Mouse (Mus musculus) forebrain, embryonic 11.5 days (tissue): ENCODE data around the gene Emsy. TPM values are rescaled to one million over a fixed set of nuclear protein-coding genes. Genes with fewer than 3 reads are reported as not detected.

Experiments
- ATAC-seq: fragments of 200-750 bp; cut with Nextera tagmentation; replicated peaks from 2 replicates; pipeline ENCODE4 v1.8.0; 2017; ENCODE audit warnings: moderate TSS enrichment; ENCODE audit not compliant: low FRiP score
- DNase-seq: peaks from one replicate; pipeline ENCODE4 v3.0.0-alpha.2; 2017; ENCODE audit warnings: low spot score
- H3K27ac ChIP-seq: fragments of 300-500 bp; sonication (generic); 2 replicates; pipeline ENCODE4 v1.5.1; 2014; ENCODE audit warnings: low read depth, low read length
- H3K27me3 ChIP-seq: fragments of 300-500 bp; sonication (generic); 2 replicates; pipeline ENCODE4 v1.6.1; 2014; ENCODE audit warnings: mild to moderate bottlenecking, low read length, mixed read lengths; ENCODE audit not compliant: control insufficient read depth, insufficient read depth
- H3K36me3 ChIP-seq: fragments of 300-500 bp; sonication (generic); 2 replicates; pipeline ENCODE4 v1.6.1; 2014; ENCODE audit warnings: mild to moderate bottlenecking, low read length, moderate library complexity, mixed read lengths; ENCODE audit not compliant: control insufficient read depth, insufficient read depth
- H3K4me1 ChIP-seq: fragments of 300-500 bp; sonication (generic); replicated peaks from 2 replicates; pipeline ENCODE4 v1.6.1; 2014; ENCODE audit warnings: low read length, mixed read lengths; ENCODE audit not compliant: control insufficient read depth, insufficient read depth
- H3K4me2 ChIP-seq: fragments of 300-500 bp; sonication (generic); 2 replicates; pipeline ENCODE4 v1.6.1; 2014; ENCODE audit warnings: low read depth, mild to moderate bottlenecking, low read length, moderate library complexity, mixed read lengths; ENCODE audit not compliant: severe bottlenecking
- H3K4me3 ChIP-seq: fragments of 300-500 bp; sonication (generic); 2 replicates; pipeline ENCODE4 v1.5.1; 2014; ENCODE audit warnings: low read depth, low read length
- H3K9ac ChIP-seq: fragments of 300-500 bp; sonication (generic); 2 replicates; pipeline ENCODE4 v1.6.1; 2014; ENCODE audit warnings: low read length
- H3K9me3 ChIP-seq: fragments of 300-500 bp; sonication (generic); 2 replicates; pipeline ENCODE4 v1.6.1; 2016; ENCODE audit warnings: low read length, mixed read lengths; ENCODE audit not compliant: control insufficient read depth
- WGBS: fragments of 180-500 bp; shearing (Covaris S2); extraction: QIAGEN DNeasy Blood & Tissue Kit; methylation state at CpG from one replicate; pipeline ENCODE4 v1.1.7; 2014; 5-methylcytosine and 5-hydroxymethylcytosine counted together
- polyA plus RNA-seq: library from polyadenylated mRNA; unstranded; fragments of >200 nt; fragmentation: Nextera tagmentation; extraction: Ambion mirVana; gene quantifications from 2 replicates; pipeline ENCODE4 v1.2.1, GENCODE M21; 2014

Gene Emsy
- polyA plus RNA-seq, 1 experiment from 2014 or later, result 67.5 TPM

DNA sequence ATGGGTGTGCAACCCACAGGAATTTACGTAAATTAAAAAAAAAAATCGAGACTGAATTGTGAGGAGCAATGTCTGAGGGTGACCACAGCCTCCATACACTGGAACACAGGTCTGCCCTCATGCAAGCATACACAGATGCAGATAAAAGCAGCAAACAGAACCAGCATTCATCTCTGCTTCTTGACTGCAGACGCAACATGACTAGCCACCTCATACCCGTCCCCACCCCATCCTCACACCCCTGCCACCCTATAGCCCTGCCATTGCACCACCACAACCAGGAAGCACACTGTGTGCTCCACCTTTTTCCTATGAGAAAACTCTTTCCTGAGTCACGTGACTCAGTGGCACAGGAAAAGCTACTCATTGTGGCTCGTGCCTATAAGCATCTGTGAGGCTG, 76.9 kb downstream of the Emsy start:
- Histone ChIP-seq H3K27me3 (no peaks in the 10 kb centered on the region), H3K27ac (no peak overlapping the region), H3K4me3 (no peak overlapping the region), H3K36me3 (no peaks in the 10 kb centered on the region), H3K9me3 (no peaks in the 10 kb centered on the region), H3K4me1 (no peaks in the 10 kb centered on the region), H3K9ac (no peak overlapping the region), H3K4me2 (no peak overlapping the region)
- DNase-seq (no peak), ATAC-seq (no peak)
- WGBS, result 90% methylated on average over 6 of the region's 6 CpGs

DNA sequence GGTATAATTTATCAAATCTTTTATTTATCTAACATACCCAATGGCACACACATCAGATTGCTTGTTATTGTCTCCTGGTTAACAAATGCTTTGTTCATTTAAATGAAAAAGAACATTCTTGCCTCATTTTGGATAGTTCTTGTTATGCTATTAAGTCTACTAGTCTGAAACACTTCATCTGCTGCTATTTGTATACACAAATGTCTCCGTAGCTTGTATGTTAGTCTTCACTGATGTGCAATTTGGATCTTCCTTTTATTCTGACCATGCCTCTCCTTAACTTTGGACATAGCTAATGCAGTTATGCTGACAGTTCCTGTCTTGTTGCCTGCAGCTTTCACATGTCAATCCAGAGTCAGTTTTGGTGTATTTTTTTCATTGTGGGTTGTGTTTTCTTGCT, 79.1 kb downstream of the Emsy start:
- DNase-seq, result no peak
- 91% methylated on average over 1 of the region's 1 CpGs for WGBS

DNA sequence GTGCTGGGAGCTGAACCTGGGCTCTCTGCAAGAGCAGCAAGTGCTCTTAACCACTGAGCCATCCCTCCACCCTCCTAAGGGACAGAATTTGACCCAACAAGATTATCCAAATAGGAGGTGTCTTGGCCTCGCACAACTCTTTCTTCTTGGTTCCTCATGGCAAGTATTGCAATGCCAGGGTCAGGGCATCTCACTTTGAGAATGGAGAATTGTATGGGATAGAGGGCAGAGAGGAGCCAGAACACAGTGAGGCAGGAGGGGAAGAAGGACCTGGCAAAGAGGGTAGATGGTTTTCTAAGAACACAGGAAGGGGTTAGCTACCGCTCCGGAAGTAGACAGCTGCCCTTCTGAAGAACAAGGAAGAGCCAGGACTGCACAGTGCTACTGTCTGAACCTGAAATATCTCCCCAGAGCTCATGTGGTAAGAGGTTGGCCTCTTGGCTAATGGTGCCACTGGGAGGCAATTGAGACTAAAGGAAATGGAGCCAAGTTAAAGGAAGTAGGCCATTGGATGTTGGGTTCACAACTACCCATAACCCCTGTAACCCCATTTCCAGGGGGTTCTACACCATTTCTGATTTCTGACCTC, 80.8 kb downstream of the Emsy start:
- no peak for ATAC-seq
- Histone ChIP-seq H3K27ac (no peak overlapping the region), H3K9ac (no peak overlapping the region), H3K36me3 (no peaks in the 10 kb centered on the region), H3K4me1 (no peaks in the 10 kb centered on the region), H3K4me3 (no peak overlapping the region), H3K4me2 (no peak overlapping the region), H3K9me3 (no peaks in the 10 kb centered on the region), H3K27me3 (no peaks in the 10 kb centered on the region)
- no peak for DNase-seq
- WGBS, result 91% methylated on average over 3 of the region's 3 CpGs

More for the DNA sequence above, 79.1 kb downstream of the Emsy start:
- no peaks in the 10 kb centered on the region for H3K4me1 ChIP-seq
- ATAC-seq, result no peak
- H3K9me3 ChIP-seq, result no peaks in the 10 kb centered on the region
- H3K27me3 ChIP-seq, result no peaks in the 10 kb centered on the region
- no peak overlapping the region for H3K4me2 ChIP-seq
- H3K27ac ChIP-seq, result no peak overlapping the region
- no peaks in the 10 kb centered on the region for H3K36me3 ChIP-seq
- H3K9ac ChIP-seq, result no peak overlapping the region
- H3K4me3 ChIP-seq, result no peak overlapping the region

DNA sequence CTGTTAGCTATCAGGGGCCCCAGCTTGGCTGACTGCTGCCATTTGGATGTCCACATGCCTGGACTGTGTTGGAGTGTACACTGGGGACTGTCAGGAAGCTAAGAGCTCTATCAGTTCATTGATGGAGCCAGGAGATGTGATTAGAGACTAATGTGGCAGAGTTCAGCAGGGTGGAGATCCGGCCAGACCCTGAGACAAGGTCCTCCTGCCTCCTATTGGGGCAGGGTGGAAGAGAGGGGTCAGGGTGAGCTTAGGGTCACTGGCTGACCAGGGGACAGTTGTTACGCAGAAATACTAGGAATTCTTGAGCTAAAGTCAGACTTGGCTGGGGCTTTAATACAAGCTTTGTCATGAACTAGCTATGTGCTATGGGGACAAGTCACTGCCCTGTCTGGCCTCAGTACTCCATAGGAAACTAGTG, 81.8 kb downstream of the Emsy start:
- DNase-seq, result no peak
- 72% methylated on average over 2 of the region's 2 CpGs for WGBS

DNA sequence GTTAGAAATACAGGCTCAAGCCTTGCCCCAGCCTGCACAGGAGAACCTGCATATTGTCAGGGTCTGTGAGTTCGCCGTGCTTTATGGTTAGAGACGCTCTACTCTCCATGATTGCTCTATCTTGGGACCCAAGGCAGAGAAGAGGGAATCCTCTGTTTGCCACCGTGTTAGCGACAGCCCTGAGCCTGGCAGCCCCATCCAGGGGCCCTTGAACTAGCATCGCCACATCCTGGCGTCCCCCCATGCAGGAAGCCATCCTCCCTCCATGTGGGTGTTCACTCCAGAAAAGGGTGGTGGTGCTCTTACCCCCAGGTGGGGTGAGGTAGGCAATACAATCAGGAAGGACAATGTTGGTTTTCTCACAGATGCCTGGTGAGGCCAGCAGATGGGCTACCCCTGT, 82.3 kb downstream of the Emsy start:
- Histone ChIP-seq H3K27ac (no peak overlapping the region), H3K36me3 (no peaks in the 10 kb centered on the region), H3K27me3 (no peaks in the 10 kb centered on the region), H3K9me3 (no peaks in the 10 kb centered on the region), H3K9ac (no peak overlapping the region), H3K4me2 (no peak overlapping the region), H3K4me1 (no peaks in the 10 kb centered on the region), H3K4me3 (no peak overlapping the region)
- DNase-seq (no peak), ATAC-seq (no peak)
- 95% methylated on average over 7 of the region's 7 CpGs for WGBS

More for the DNA sequence above, 81.8 kb downstream of the Emsy start:
- no peak for ATAC-seq
- no peaks in the 10 kb centered on the region for H3K9me3 ChIP-seq
- H3K27me3 ChIP-seq, result no peaks in the 10 kb centered on the region
- H3K4me2 ChIP-seq, result no peak overlapping the region
- H3K9ac ChIP-seq, result no peak overlapping the region
- H3K27ac ChIP-seq, result no peak overlapping the region
- H3K4me3 ChIP-seq, result no peak overlapping the region
- no peaks in the 10 kb centered on the region for H3K36me3 ChIP-seq
- no peaks in the 10 kb centered on the region for H3K4me1 ChIP-seq

DNA sequence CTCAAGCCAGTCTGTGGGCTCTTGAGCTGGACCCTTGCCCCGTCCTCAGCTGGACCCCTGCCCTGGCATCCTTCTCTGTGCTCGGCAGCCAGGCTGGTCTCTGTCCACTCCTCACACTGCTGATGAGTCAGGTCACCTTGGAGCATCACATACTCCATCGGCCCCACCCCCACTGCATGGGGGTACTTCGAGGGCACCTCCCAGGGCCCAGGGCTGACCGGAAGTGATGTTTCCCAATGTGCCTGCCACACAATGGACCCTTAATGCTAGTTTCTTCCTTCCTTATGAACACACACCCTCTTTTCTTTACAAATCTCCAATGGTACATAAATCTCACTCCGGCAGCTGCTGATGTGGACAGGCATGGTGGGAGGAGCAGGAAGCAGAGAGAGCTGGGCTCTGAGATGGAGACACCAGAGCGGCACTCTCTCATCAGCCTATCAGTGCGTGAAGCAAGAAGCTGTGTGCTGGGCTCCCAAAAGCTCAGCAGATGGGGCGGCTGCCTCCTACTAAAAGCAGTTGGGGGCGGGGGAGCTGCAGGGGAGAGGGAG, 83.3 kb downstream of the Emsy start:
- ATAC-seq (no peak), DNase-seq (no peak)
- 74% methylated on average over 10 of the region's 10 CpGs for WGBS
- no peaks in the 10 kb centered on the region for H3K4me1 ChIP-seq
- H3K4me2 ChIP-seq, result no peak overlapping the region
- H3K9me3 ChIP-seq, result no peaks in the 10 kb centered on the region
- H3K9ac ChIP-seq, result no peak overlapping the region
- H3K4me3 ChIP-seq, result no peak overlapping the region
- no peak overlapping the region for H3K27ac ChIP-seq
- H3K27me3 ChIP-seq, result no peaks in the 10 kb centered on the region
- no peaks in the 10 kb centered on the region for H3K36me3 ChIP-seq

DNA sequence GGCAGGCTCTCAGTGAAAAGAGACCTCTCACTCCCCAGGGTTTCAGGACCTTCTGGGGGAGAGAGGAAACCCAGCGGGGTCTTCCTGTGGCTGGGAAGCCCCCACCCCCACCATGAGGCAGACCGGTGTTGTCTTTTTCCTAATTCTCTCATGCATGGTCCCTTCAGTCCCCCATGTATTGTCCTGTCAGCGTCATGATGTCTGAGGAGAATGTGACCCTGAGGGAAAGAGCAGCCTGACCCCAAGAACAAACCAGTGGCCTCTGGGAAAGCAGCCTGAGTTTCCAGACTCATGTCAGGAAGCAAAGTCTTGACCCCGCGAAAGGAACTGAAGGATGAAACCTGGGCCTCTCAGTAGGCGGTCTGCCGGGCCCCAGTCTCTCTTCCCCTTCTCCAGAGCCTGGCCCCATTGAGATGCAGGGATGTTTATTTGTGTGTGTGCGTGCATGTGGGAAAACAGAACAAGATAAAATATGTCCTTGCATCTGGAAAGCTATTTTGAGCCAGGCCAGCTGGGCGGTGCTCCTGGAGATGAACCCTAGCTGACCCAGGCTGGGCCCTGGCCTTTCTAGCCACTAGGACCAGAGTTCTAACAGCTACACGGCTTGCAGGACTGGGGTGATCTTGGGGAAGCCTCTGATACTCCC, 84.2 kb downstream of the Emsy start:
- H3K9ac ChIP-seq, result no peak overlapping the region
- no peak overlapping the region for H3K4me2 ChIP-seq
- no peaks in the 10 kb centered on the region for H3K36me3 ChIP-seq
- ATAC-seq (no peak), DNase-seq (no peak)
- no peaks in the 10 kb centered on the region for H3K4me1 ChIP-seq
- H3K9me3 ChIP-seq, result no peaks in the 10 kb centered on the region
- H3K4me3 ChIP-seq, result no peak overlapping the region
- WGBS, result 46% methylated on average over 10 of the region's 10 CpGs
- no peak overlapping the region for H3K27ac ChIP-seq
- no peaks in the 10 kb centered on the region for H3K27me3 ChIP-seq

DNA sequence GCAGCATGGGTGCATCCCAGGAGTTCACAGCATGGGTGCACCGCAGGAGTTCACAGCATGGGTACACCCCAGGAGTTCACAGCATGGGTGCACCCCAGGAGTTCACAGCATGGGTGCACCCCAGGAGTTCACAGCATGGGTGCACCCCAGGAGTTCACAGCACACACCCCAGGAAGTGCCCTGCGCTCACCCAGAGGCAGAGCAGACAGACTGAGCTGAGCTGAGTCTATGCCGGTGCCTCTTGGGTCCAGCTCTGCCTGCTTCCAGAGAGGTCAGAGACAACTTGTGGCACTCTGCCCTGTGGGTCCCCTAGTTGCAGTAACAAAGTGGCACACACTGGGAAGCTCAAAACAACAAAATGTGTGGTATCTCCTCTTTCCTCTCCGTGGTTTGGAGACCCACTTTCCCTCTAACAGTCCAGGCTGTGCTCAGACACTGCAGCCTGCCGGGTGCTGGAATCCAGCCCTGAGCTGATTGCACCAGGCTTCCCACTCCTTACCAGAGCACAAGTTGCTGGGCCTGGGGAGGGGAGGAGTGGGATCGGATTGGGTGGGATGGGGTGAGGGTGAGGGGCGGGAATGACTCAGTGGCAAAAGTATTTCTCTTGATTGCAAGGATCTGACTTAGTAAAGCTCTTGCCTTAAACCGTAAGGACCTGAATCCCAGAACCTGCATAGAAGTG, 85.6 kb downstream of the Emsy start:
- H3K4me3 ChIP-seq, result no peak overlapping the region
- no peaks in the 10 kb centered on the region for H3K36me3 ChIP-seq
- H3K27ac ChIP-seq, result no peak overlapping the region
- no peaks in the 10 kb centered on the region for H3K27me3 ChIP-seq
- H3K9me3 ChIP-seq, result no peaks in the 10 kb centered on the region
- no peaks in the 10 kb centered on the region for H3K4me1 ChIP-seq
- 73% methylated on average over 8 of the region's 8 CpGs for WGBS
- DNase-seq (no peak), ATAC-seq (no peak)
- H3K9ac ChIP-seq, result no peak overlapping the region
- H3K4me2 ChIP-seq, result no peak overlapping the region
